Mouse (Mus musculus): ENCODE data around the gene Shroom1.

Shroom1 gene

DNA sequence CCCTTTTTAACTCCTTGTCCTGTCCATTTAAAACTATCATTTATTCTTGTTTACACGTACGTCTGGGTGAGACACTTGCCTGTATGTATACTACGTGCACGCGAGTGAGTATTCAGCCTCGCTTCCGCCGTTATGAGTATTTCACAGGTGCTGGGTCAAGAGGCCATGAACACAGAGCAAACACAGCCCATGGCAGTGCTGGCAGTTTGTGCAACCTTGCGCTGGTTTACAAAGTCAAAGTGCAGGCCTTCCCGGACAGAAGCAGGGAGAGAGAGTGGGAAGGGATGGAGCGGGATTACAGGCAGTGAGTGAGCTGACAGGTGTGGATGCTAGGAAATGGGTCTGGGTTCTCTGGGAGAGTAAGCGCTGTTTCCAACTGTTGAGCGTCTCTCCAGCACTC lies 10.8 kb upstream of the Shroom1 start:
- no peak for DNase-seq (ENCODE audit: low read depth)

DNA sequence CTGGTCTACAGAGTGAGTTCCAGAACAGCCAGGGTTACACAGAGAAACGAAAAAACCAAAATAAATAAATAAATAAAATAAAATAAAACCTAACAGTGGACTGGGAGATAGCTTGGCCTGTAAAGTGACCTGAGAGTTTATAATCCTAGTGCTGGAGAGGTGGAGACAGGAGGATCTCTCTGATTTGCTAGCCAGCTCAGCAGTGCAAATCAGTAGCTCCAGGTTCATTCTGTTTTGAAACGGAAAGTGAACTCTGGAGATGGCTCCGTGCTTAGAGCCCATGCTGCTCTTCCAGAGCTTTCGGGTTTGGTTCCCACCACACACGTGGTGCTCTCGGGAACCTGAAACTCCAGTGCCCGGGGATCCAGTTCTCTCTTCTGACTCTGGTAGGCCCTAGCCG lies 9.0 kb upstream of the Shroom1 start:
- DNase-seq (ENCODE audit: low read depth) = no peak

DNA sequence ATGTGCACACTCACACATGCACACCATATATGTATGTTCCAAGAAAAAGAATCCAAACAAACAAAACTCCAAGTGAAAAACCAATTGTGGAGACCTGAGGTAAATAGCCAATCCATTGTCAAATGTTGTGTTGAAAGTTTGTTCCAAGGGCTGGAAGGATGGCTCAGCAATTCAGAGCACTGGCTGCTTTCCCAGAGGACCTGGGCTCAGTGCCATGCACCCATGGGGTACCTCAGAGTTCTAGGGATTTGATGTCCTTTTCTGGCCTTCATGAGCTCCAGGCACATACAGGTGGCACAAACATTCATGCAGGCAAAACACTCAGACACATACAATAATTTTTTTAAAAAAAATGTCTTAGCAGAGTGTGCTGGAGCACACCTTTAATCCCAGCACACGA lies 8.5 kb upstream of the Shroom1 start:
- DNase-seq (ENCODE audit: low read depth) = no peak

DNA sequence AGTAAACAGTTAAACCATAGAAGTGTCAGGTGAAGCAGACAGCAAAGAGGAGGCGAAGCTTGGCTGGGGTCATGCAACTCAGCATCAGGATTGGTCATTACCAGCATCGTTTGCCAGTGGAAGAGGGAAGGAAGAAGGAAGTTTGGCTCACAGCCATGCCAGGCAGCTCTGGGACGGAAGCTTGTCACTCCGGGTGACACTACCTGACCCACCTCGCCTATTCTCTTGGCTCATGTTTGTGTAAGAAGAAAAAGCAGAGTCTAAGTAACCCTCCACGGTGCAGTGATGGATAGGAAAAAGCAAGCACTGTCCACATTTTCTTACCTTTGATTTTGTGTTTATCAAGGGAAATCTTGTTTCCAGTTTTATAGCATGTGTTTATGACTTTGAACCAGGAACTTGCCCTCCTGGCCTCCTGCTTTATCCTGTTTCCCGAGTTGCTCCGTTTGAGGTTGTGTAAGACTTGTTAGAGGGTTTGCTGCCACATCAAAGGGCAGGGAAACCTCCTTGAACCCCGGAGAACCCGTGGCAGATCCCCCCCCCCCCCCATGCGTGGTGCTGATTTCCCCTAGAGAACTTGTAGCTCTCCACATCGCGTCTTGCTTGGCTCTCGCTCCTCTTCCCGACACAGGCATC lies 6.8 kb upstream of the Shroom1 start:
- no peak for DNase-seq (ENCODE audit: low read depth)

DNA sequence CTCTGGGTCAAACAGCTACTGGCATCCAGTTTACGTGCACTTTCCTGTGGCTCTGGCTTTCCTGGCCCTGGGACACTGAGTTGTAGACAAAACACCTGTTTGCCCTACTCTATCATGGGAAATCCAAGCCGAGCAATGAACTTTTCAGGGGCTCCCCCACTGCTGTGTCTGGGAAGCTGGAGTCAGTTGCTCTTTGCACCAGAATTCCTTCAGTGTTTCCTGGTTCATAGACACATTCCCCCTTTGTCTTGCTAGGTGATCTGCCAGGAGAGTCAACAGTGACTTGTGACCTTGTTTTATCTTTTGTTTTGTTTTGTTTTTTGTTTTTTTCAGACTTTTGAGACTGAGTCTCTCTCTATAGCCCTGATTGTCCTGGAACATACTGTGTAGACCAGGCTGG lies 5.6 kb upstream of the Shroom1 start:
- DNase-seq (ENCODE audit: low read depth) = no peak

GRCm38 (mm10) chr11:53452396-53452795 lies 4.6 kb upstream of the Shroom1 start:
- DNase-seq (ENCODE audit: low read depth) = no peak

DNA sequence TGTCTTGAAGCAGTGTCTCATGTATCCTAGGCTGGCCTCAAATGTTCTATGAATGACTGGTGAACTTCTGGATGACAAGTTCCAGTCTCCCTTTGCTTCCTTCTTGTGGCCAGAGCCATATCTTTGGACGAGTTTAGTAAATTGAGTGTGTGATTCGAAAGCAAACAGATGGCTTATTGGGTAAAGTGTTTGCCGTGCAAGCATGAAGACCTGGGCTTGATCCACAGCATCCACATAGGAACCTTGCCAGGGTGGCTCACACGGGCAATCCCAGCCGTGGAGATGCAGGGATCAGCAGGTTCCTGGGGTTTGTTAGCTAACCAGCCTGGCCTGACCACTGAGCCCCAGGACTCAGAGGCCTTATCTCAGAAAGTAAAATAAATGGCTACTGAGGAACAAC lies 4.0 kb upstream of the Shroom1 start:
- DNase-seq (ENCODE audit: low read depth) = no peak

DNA sequence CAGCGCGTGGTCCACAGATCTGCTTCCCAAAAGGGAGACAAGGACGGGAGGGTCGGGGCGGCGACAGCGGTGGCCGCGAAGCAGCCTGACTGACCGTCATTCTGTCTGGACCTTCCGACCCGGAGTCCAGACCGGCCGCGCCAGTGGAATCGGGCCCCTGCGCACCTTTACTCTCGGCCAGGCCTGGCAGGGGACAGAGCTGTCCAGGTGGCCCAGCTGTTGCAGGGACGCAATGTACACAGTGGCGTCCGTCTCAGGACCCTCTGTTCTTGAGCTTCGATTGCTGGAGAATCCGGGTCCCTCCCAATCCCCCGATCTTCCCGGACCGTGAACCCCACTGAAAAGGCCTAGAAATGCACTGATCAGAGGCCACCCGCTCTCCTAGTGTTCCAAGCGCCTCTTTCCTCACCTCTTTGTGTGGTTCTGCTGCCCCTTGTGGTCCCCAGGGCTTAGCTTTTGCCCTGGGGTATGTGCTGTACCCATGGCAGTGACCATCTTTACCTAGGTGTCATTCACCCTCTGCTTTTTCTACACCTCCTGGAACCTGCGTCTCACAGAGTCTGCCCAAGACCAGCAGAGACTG lies 458 bp downstream of the Shroom1 start:
- DNase-seq (ENCODE audit: low read depth) = no peak

GRCm38 (mm10) chr11:53458996-53459395 lies 2.0 kb downstream of the Shroom1 start:
- DNase-seq (ENCODE audit: low read depth) = no peak

GRCm38 (mm10) chr11:53460192-53460591 lies 3.2 kb downstream of the Shroom1 start:
- peak; percentile 28 for DNase-seq (ENCODE audit: low read depth)

- DNase-seq (ENCODE audit: low read depth) = peak; percentile 30
Measured at GRCm38 (mm10) chr11:53461727-53462126, 4.7 kb downstream of the Shroom1 start.

- no peak for DNase-seq (ENCODE audit: low read depth)
Measured at GRCm38 (mm10) chr11:53463551-53464424, 6.8 kb downstream of the Shroom1 start.

DNA sequence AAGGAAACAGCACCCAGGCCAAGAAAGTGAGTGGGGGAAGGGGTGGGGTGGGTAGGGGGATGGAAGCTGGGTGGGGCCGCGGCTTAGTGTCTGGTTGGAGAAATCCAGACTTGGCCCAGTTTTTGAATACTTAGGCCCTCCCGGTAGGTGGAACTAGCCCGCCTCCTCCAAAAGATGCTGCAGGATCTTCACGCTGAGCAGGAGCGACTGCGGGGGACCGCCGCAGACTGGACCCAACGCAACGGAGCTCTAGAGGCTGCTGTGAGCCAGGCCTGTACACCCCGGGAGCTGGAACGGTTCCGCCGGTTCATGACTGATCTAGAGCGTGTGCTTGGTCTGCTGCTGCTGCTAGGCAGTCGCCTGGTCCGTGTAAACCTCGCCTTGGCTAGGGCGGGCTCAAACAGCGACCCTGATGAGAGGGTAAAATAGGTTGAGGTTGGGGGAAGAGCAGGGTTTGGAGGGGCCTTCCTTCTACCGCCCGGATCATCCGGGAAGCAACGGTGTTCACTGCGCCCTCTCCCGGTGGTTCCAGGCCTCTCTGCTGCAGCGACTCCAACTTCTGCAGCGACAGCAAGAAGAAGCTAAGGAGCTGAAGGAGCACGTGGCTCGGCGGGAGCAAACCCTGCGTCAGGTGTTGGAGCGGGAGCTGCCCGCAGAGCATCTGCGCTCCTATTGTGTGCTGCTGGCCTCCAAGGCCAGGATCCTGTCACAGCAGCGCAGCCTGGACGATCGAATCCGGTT lies 9.4 kb downstream of the Shroom1 start:
- DNase-seq (ENCODE audit: low read depth) = no peak

DNA sequence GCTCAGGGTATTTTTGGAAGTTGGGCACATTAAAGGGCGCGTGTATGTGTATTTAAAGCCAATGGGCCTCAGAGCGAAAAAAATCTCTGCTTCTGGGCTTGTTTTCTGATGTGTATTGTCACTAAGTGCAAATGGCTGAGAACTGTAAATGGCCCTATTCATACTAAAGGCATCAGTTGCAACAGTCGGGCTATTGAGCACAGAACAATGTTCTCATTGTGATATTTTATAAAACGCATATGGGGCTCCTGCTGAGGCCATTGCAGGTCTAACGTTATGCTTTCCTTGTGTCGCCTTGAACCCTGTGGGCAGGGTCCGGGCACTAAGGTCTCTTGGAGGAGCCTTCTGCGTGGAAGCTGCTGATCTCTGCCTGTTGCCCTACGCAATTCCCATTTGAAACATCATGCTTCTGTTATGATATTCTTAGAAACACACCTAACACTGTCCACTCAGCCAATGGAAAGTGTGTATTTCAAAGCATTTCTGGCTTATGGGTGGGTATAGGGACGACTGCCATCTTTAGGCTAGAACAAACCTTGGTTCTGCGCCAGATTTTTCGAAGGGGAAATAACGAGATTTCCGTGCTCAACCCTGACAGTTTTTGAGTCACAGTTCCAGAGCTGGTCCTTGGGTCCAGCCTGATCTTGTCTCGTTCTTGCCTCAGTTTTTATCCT lies 12.4 kb downstream of the Shroom1 start:
- DNase-seq (ENCODE audit: low read depth) = no peak

GRCm38 (mm10) chr11:53469968-53470695 lies 13.1 kb downstream of the Shroom1 start, which contains the start of gene Gm9837:
Gene Gm9837, minus strand, starts transcription at chr11:53470479.
- peak; percentile 82 for DNase-seq (ENCODE audit: low read depth)

DNA sequence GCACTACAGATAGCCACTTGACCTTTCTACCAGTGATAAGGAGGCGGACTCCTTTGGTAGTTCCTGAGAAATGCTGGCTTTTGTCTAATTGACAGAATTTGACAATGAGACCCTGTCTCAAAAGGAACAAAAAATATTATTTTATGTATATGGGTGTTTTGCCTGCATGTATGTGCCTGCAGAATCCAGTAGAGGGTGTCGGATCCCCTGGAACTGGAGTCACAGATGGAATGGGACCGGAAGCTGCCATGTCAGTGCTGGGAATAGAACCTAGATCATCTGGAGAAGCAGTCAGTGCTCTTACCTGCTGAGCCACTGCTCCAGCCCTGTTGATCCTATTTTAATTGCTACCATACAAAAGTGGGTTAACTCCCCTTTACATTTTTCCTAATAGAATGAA lies 15.7 kb downstream of the Shroom1 start:
- no peak for DNase-seq (ENCODE audit: low read depth)

DNA sequence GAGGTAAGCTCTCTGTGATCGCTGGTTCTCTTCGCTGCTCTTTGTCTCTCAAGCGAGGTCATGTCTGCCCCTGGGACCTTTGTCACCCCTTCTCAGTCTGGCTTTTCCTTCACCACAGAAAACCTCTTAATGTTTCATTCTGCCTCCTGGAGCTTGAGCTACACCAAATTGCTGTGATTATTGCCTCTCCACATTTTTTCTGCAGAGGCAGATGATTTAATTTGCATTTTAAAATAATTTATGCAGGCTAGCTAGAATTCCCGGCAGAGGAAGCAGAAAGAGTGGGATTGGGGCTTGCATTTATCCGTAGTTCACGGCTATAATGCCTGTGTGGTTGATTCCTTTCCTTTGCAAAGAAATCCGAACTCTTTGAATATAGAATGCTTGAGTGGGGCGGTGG lies 18.6 kb downstream of the Shroom1 start:
- no peak for DNase-seq (ENCODE audit: low read depth)

DNA sequence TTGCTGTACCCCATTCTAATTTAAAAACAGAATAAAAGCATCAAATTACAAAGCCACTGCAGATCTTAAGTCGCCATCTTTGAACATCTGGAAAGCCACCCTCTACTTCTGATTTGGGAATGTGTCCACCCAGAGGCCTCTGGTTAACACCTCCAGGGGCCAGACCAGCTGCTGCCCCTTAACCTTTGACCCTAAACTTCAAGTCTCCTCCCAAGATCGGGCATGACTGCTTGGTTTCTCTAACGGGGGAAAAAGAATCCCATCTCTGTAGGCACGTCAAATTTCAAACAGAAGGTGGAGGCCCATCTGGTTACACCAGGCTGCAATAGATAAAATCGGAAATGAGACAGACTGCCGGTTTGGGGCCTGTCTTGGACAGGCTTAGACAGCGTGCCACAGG lies 20.8 kb downstream of the Shroom1 start:
- no peak for DNase-seq (ENCODE audit: low read depth)

DNA sequence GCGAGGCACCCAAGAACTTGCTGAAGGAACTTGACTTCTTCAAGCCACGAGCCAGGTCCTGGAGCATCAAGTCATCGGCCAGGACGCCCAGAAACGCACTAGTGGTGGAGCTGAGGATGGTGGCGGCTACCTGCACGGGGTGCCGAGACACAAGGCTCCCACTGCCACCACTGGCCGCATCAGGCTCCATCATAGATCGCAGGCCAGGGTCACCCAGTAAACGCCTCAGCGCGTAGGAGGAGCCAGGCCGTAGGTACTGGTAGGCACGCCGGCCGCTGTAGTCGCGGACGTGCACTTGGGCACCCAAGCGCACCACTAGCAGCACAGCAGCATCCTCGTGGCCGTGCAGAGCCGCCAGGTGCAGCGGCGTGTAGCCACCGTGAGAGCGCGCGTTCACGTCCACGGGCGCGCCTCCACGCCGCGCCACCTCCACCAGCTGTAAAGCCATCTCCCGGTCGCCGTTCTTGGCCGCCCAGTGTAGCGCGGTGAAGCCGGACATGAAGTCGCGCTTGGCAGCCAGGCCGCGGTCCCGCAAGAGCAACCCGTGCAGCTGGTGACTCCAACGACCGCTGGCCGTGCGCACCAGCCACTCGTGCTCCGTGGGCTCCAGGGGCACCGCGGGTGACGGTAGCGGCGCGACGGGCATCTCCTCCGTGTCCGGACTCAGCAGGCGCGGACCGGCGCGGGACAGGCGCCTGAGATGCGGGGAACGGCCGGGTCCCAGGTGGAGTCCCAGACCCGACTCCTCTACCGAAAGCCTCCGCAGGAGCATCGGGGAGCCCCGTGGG lies 21.6 kb downstream of the Shroom1 start:
- no peak for DNase-seq (ENCODE audit: low read depth)

GRCm38 (mm10) chr11:53479171-53479782 lies 22.3 kb downstream of the Shroom1 start:
- no peak for DNase-seq (ENCODE audit: low read depth)

All from 416B (cell line).